Mouse (Mus musculus): ENCODE measurements around the gene Pds5b. TPM values are rescaled to one million over a fixed set of nuclear protein-coding genes. Genes with fewer than 3 reads are reported as not detected.
"Not testable (repeated sequence)": the region's sequence is repeated elsewhere in the genome, so short reads cannot be mapped to it uniquely, and the experiment has no call there.

The Pds5b gene
- total RNA-seq, 1 experiment from 2014 or later, result 34.8 TPM

- no peak for ATAC-seq (ENCODE audit: extremely low read depth, insufficient number of reproducible peaks, low FRiP score, poor library complexity, severe bottlenecking)
Measured at GRCm38 (mm10) chr5:150814111-150814990, 140.8 kb downstream of the Pds5b start.

DNA sequence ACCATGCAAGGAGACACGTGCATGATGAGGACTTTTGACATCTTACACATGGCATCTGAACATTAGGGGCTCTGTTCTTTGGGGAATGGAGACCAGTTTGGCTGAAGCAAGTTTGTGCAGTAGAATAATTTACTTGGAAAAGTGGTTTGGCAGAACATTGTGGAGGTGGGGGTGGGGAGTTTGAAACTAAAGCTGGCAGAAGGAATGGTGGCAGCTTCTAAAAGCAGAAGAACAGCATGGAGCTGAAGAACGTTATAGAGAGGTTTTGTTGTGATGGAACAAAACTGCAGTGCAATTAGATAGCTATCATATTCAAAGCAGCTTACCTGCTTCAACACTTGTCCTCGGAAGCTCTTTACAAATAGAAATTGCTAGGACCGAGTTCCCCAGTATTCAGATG is 141.9 kb downstream of the Pds5b start:
- no peak for ATAC-seq (ENCODE audit: extremely low read depth, insufficient number of reproducible peaks, low FRiP score, poor library complexity, severe bottlenecking)

DNA sequence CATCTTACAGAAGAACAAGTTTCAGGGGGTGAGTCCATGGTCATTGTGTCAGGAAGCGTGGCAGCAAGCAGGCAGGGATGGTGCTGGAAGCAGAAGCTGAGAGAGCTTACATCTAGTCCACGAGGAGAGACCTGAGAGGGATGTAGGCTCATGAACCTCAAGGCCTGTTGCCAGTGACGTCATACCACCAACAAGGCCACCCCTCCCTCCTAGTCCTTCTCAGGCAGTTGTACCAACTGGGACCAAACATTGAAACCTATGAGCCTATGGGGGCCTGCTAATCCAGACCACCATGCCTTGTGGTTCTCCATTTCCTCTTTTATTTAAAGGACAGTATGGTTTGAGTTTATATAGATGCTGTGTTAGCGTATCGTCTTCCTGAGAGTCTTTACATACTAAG is 143.2 kb downstream of the Pds5b start:
- no peak for ATAC-seq (ENCODE audit: extremely low read depth, insufficient number of reproducible peaks, low FRiP score, poor library complexity, severe bottlenecking)

DNA sequence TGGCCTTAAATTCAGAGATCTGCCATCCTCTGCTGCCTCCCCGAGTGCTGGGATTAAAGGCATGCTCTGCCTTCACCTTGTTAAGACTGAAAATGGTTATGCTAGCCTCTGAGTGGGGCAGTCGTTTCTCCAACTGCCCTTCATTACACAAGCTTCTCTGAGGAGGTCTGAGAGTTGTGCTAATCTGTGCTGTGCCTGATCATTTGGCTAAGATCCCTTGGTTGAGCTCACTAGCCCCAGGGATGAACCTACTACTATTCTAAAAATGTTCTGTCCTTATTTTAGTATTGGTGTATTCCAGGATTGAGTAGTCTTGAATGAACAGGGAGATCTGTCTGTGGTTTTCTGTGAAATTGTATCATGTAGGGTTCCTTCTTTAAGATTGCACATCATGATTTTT is 144.5 kb downstream of the Pds5b start:
- ATAC-seq (ENCODE audit: extremely low read depth, insufficient number of reproducible peaks, low FRiP score, poor library complexity, severe bottlenecking), result no peak

DNA sequence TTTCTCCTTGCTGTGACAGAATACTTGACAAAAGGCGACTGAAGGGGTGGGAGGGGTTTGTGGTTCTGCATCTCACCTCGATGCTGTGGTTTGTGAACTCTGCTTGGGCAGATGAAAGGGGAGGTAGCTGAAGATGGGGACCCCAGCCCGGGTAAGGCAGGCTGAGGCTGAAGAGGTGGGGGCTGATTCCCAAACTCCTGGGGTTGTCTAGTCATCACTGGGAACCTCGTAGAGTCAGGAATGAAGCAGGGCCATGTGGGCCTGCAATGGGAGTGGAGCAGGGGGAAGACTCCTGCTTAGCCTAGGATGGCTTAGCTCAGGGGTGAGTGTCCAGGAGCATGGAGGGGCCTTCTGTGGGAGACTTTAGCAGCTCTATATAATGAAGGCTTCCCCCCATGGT is 145.3 kb downstream of the Pds5b start:
- no peak for ATAC-seq (ENCODE audit: extremely low read depth, insufficient number of reproducible peaks, low FRiP score, poor library complexity, severe bottlenecking)

DNA sequence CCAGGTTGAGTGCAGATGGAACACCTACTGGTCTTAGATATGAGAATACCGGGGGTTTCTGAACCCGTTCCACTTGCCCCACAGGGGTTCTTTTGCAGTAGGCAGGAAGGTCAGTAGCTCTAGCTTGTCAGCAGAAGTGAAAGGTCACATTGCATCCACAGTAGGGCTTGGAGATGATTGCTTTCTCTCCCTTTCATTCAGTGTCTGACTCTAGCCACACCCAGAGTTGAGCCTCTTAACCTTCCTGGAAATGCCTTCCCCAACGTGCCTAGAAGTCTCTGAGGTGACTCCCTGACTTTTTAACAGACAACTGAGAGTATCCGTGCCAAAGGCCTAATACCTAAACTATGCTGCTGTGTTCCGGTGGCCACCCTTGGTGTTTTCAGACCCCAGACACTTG is 146.0 kb downstream of the Pds5b start:
- ATAC-seq (ENCODE audit: extremely low read depth, insufficient number of reproducible peaks, low FRiP score, poor library complexity, severe bottlenecking), result no peak

GRCm38 (mm10) chr5:150821152-150821551 is 147.6 kb downstream of the Pds5b start:
- no peak for ATAC-seq (ENCODE audit: extremely low read depth, insufficient number of reproducible peaks, low FRiP score, poor library complexity, severe bottlenecking)

DNA sequence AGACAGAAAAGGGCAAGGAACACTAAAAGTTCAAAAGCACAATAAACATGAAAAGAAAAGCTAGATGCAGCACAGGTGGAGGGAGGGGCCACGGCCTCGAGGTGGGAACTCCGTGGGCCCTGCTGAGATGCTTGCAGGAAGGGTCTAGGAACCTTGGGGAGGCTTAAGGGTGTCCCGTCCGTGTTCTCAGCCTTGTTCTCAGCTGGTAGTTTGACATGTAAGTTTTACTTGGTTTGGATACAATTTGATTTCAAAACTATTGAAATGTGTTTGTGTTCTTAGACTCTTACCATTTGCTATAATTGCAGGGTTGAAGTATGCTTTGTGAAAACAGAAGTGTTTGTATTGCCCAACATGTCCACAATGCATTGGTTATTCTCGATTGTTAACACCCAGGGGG is 149.2 kb downstream of the Pds5b start:
- no peak for ATAC-seq (ENCODE audit: extremely low read depth, insufficient number of reproducible peaks, low FRiP score, poor library complexity, severe bottlenecking)

GRCm38 (mm10) chr5:150823361-150823760 is 149.8 kb downstream of the Pds5b start:
- no peak for ATAC-seq (ENCODE audit: extremely low read depth, insufficient number of reproducible peaks, low FRiP score, poor library complexity, severe bottlenecking)

DNA sequence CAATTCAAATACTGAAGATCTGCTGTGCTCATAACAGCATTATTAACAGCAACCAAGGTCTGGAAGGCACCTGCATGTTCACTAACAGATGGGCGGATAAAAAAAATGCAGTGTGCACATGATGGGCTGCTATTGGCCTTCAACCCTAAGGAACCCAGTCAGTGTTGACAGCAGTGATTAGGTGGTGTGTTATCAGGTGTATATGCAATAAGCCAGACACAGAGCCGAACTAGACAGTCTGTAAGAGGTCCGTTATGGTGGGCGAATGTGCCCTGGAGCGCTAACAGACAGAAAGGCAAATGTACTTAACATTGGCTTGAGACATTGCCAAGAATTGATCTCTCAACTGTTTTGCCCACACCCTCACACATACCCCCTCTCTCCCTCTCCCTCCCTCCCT is 156.0 kb downstream of the Pds5b start:
- no peak for ATAC-seq (ENCODE audit: extremely low read depth, insufficient number of reproducible peaks, low FRiP score, poor library complexity, severe bottlenecking)

GRCm38 (mm10) chr5:150830718-150831117 is 157.2 kb downstream of the Pds5b start:
- ATAC-seq (ENCODE audit: extremely low read depth, insufficient number of reproducible peaks, low FRiP score, poor library complexity, severe bottlenecking), result no peak

- no peak for ATAC-seq (ENCODE audit: extremely low read depth, insufficient number of reproducible peaks, low FRiP score, poor library complexity, severe bottlenecking)
Measured at GRCm38 (mm10) chr5:150836782-150837181, 163.2 kb downstream of the Pds5b start.

DNA sequence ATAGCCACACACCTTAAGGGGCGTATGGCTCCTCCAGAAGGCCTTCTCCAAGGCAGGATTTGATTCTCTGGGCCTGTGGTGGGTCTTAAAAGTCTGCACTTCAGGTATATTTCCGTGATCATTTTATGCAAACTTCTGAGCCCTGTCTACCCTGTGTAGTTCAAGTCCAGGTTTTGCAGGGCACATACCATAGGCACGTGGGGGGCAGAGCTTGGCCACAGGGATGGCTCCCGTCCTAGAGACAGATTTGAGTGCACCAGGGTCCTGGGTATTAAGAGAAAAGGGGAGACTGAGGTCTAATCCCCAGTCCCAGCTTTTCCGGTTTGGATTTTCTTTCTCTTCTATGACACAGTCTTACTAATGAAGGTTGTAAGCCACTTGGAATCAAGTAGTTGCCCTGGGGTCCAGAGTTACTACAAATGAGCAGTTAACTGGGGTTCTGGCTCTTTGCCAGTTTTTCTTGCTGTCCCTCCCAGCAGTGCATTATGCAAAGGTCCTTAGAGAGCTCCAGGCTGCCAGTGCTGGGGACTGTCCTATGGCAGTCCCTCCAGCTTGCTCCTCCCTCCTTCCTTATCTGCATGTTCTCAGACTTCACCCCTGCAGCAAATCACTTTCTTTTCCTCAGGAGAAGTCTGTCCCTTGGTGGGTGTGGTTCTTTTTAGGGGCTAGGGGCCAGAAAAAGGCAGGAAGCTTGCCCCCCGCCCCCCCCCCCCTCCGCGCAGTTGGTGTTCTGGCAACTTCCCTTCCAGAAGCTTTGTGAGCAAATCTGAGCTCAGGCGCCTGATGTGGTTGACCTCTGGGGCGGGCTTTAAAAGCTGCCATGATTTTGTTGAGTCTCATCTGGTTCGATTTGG is 166.4 kb downstream of the Pds5b start:
- ATAC-seq (ENCODE audit: extremely low read depth, insufficient number of reproducible peaks, low FRiP score, poor library complexity, severe bottlenecking), result no peak

DNA sequence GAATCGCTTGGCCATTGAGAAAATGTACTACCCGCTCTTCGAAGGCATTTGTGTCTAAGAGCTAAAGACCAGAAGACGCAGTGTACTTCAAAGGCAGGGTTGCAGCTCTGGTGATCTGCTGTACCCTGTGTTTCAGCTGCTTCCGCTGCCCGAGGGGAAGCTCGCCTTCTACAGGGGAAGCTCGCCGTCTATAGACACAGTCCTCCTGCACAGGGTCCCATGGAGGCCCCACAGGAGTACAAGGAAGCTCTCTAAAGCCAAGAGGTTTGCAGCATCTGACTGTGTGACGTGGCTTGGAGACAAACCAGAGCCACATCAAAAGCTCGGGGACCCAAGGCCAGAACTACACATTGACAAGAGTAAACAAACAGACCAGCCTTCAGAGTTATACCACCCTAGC is 167.1 kb downstream of the Pds5b start:
- ATAC-seq (ENCODE audit: extremely low read depth, insufficient number of reproducible peaks, low FRiP score, poor library complexity, severe bottlenecking), result no peak

DNA sequence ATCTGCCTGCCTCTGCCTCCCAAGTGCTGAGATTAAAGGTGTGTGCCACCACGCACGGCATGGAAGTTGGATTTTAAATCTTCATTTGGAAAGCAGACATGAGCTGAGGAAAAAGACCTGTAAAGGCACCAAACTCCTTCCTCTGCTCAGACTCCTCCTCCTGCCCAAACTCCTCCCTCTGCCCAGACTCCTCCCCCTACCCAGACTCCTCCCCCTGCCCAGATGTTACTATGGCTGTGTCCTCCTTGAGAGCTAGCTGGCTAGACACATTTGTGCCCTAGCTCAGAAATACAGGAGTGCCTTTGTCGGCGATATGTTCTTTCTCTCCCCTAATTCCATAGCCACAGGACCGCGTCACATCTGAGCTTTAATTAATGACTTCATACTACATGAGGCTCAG is 172.4 kb downstream of the Pds5b start:
- ATAC-seq (ENCODE audit: extremely low read depth, insufficient number of reproducible peaks, low FRiP score, poor library complexity, severe bottlenecking), result no peak

DNA sequence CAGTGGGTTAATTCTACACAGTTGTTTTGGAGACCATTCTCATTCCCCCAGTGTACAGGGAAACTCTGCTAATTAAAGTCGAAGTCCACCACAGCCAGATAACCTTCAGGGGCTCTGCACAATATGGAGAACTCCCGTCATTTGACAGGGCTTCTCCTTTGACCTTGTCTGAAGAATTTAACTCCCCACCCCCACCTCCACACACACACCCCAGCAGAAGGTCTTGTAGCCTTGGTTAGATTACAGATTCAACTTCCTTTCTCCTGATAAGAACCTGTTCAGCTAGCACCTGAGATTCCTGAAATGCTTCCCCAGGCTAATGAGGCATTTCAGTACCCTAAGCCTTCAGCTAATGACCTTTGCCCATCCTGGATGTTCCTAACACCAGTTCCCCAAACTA is 177.3 kb downstream of the Pds5b start:
- ATAC-seq (ENCODE audit: extremely low read depth, insufficient number of reproducible peaks, low FRiP score, poor library complexity, severe bottlenecking), result no peak

DNA sequence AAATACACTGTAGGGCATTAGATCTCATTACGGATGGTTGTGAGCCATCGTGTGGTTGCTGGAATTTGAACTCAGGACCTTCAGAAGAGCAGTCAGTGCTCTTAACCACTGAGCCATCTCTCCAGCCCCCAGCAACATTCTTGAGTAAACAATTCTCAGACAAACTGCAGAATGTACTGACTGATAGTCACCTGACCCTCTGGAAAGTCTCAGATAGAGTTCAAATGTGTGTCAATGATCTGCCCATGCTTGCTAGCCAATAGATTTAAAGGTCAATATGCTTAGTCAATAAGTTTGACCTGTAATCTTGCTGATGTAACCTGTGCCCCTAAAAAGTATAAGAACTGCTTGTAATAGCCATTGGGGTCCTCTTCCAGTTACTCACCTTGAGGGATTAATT is 178.6 kb downstream of the Pds5b start:
- ATAC-seq (ENCODE audit: extremely low read depth, insufficient number of reproducible peaks, low FRiP score, poor library complexity, severe bottlenecking), result not testable (repeated sequence)

GRCm38 (mm10) chr5:150854506-150854905 is 181.0 kb downstream of the Pds5b start:
- ATAC-seq (ENCODE audit: extremely low read depth, insufficient number of reproducible peaks, low FRiP score, poor library complexity, severe bottlenecking), result no peak

GRCm38 (mm10) chr5:150859642-150860194 is 186.2 kb downstream of the Pds5b start:
- no peak for ATAC-seq (ENCODE audit: extremely low read depth, insufficient number of reproducible peaks, low FRiP score, poor library complexity, severe bottlenecking)

Data from neutrophil, adult 5-6 weeks (primary cell).